Mouse (Mus musculus) macrophage (primary cell): Measurements from ENCODE around the gene Tmem119. TPM values are rescaled to one million over a fixed set of nuclear protein-coding genes. Genes with fewer than 3 reads are reported as not detected.
A peak's percentile ranks its signal among the peaks of the same experiment; 100 is the strongest.
"Not testable (repeated sequence)": the region's sequence is repeated elsewhere in the genome, so short reads cannot be mapped to it uniquely, and the experiment has no call there.

Source experiments
- H3K27ac ChIP-seq: fragments of 350-480 bp; formaldehyde crosslinking; 2 replicates; pipeline ENCODE4 v1.9.0; 2021
- H3K36me3 ChIP-seq: fragments of 350-480 bp; formaldehyde crosslinking; 2 replicates; pipeline ENCODE4 v1.9.0; 2021; ENCODE audit errors: inconsistent target
- H3K4me3 ChIP-seq: fragments of 350-480 bp; formaldehyde crosslinking; 2 replicates; pipeline ENCODE4 v1.9.0; 2021; ENCODE audit errors: inconsistent target
- H3K79me2 ChIP-seq: fragments of 350-480 bp; formaldehyde crosslinking; 2 replicates; pipeline ENCODE4 v1.9.0; 2021; ENCODE audit errors: inconsistent target
- WGBS: methylation state at CpG from one replicate; pipeline ENCODE4 v1.1.7; 2026; ENCODE audit warnings: inconsistent platforms; ENCODE audit not compliant: missing documents; 5-methylcytosine and 5-hydroxymethylcytosine counted together
- polyA plus RNA-seq: library from polyadenylated mRNA; stranded (reverse); fragments of 250-400 nt; gene quantifications from 3 replicates; pipeline ENCODE4 v1.2.4, GENCODE M21; 2018; ENCODE audit warnings: inconsistent platforms

The Tmem119 gene
- polyA plus RNA-seq, 1 experiment from 2014 or later = not detected

GRCm38 (mm10) chr5:113789075-113789788 is 11.1 kb downstream of the Tmem119 start:
- no peak overlapping the region for H3K4me3 ChIP-seq
- H3K27ac ChIP-seq = no peak overlapping the region
- no peaks in the 10 kb centered on the region for H3K36me3 ChIP-seq
- H3K79me2 ChIP-seq = no peaks in the 10 kb centered on the region
- WGBS = 100% methylated on average over 7 of the region's 7 CpGs

DNA sequence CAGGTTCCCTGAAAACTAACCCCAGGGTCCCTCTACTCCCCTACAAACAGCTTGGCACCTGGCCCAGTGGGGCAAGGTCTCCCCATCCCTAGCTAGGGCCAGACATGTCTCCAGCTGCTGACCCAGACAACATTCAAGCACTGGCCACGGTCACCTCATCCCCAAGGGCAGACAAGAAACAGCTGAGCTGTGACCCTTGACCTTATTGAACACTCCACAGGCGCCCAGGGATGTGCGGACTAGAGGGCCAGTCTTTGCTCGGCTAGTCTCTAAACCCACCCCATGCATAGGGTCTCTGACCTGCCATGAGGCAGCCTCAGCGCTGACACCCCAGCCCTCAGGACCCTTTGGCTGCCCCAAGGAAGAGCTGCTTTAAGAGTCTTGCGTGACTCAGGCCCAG is 11.7 kb downstream of the Tmem119 start:
- Histone ChIP-seq H3K79me2 (no peaks in the 10 kb centered on the region), H3K4me3 (no peak overlapping the region)
- 93% methylated on average over 6 of the region's 6 CpGs for WGBS

GRCm38 (mm10) chr5:113786985-113787384 is 13.3 kb downstream of the Tmem119 start:
- no peaks in the 10 kb centered on the region for H3K79me2 ChIP-seq
- WGBS = 6% methylated on average over 5 of the region's 5 CpGs
- H3K4me3 ChIP-seq = no peak overlapping the region
- H3K36me3 ChIP-seq = no peaks in the 10 kb centered on the region
- H3K27ac ChIP-seq = no peak overlapping the region

More for the DNA sequence above, 11.7 kb downstream of the Tmem119 start:
- no peaks in the 10 kb centered on the region for H3K36me3 ChIP-seq
- no peak overlapping the region for H3K27ac ChIP-seq

GRCm38 (mm10) chr5:113784104-113784503 is 16.2 kb downstream of the Tmem119 start:
- not testable (repeated sequence) for H3K36me3 ChIP-seq, H3K4me3 ChIP-seq, H3K79me2 ChIP-seq, H3K27ac ChIP-seq
- WGBS = 67% methylated on average over 3 of the region's 3 CpGs

DNA sequence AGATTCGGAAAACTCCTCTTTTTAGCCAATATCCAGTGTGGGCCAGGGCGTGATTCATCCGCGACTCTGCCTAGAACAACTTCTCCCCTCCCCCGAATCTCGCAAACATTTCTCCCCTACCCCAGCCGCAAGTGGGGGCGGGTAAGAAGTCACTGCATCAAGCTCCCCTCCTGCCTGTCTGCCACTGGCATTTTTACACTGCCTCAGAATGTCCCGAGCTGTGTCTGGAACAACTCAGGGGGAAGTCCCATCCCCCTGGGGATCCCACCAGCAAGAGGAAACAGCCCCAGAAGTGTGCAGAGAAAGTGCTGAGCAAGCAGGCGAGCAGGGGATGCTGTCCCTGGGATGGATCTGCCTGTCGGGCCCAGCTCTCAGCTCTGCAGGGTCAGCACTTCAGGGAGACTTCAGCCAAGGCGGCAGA is 16.7 kb downstream of the Tmem119 start:
- no peak overlapping the region for H3K4me3 ChIP-seq
- WGBS = 42% methylated on average over 12 of the region's 12 CpGs
- no peaks in the 10 kb centered on the region for H3K36me3 ChIP-seq
- H3K27ac ChIP-seq = no peak overlapping the region
- H3K79me2 ChIP-seq = no peaks in the 10 kb centered on the region

GRCm38 (mm10) chr5:113782624-113783023 is 17.7 kb downstream of the Tmem119 start:
- H3K36me3 ChIP-seq = no peaks in the 10 kb centered on the region
- no peaks in the 10 kb centered on the region for H3K79me2 ChIP-seq
- WGBS = 96% methylated on average over 7 of the region's 7 CpGs
- H3K4me3 ChIP-seq = no peak overlapping the region
- no peak overlapping the region for H3K27ac ChIP-seq

DNA sequence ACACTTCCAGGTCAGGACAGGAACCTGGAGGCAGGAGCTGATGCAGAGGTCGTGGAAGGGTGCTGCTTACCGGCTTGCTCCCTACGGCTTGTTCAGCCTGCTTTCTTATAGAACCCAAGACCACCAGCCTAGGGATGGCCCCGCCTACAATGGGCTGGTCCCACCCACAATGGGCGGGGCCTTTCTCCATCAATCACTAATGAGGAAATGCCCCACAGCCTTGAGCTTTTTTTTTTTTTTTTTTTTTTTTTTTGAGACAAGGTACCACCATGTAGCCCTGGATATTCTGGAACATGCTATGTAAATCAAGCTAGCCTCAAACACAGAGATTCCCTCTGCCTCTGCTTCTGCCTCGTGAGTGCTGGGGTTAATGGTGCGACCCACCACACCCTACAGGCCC is 18.4 kb downstream of the Tmem119 start:
- Histone ChIP-seq H3K4me3 (no peak overlapping the region), H3K36me3 (no peaks in the 10 kb centered on the region), H3K79me2 (no peaks in the 10 kb centered on the region), H3K27ac (no peak overlapping the region)
- WGBS = 81% methylated on average over 7 of the region's 7 CpGs

GRCm38 (mm10) chr5:113781254-113781653 is 19.1 kb downstream of the Tmem119 start:
- no peaks in the 10 kb centered on the region for H3K36me3 ChIP-seq
- WGBS = 93% methylated on average over 7 of the region's 7 CpGs
- H3K79me2 ChIP-seq = no peaks in the 10 kb centered on the region
- no peak overlapping the region for H3K27ac ChIP-seq
- H3K4me3 ChIP-seq = no peak overlapping the region

DNA sequence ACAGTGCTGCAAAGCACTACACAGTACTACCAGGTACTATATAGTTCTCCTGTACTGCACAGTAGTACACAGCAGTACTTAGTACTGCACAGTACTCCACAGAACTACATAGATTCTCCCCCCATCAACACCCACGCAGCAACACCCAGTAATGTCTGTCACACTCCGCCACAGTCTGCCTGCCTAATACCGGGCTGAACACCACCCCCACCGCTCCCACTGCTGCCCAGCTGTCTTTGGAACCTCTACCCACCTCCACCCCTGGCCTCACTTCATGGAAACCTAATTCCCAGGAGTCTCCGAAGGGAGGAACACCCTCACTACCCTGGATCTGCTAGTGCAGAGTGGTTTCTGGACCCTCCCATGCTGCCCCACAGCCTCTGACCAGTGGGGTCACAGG is 19.6 kb downstream of the Tmem119 start:
- H3K79me2 ChIP-seq = no peaks in the 10 kb centered on the region
- no peak overlapping the region for H3K4me3 ChIP-seq
- H3K36me3 ChIP-seq = peaks cover 2% of the 10 kb centered on the region; the same call in 1 of the 2 replicates
- WGBS = 95% methylated on average over 5 of the region's 5 CpGs
- H3K27ac ChIP-seq = no peak overlapping the region

DNA sequence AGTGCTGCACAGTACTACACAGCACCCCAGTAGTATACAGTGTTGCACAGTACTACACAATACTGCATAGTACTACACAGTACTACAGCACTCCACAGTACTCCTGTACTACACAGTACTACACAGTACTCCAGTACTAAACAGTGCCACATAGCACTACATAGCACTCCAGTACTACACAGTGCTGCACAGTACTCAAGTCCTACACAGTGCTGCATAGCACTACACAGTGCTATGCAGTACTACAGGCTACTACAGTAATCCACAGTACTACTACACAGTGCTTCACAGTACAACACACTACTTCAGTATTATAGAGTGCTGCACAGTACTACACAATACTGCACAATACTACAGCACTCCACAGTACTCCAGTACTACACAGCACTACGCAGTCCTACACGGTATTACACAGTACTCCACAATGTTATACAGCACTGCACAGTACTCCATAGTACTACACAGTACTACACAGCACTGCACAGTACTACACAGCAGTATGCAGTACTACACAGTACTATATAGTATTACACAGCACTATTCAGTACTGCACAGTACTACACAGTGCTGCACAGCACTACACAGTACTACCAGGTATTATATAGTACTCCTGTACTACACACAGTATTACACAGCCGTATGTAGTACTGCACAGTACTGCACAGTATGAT is 20.1 kb downstream of the Tmem119 start:
- peaks cover 7% of the 10 kb centered on the region; the same call in 1 of the 2 replicates for H3K36me3 ChIP-seq

DNA sequence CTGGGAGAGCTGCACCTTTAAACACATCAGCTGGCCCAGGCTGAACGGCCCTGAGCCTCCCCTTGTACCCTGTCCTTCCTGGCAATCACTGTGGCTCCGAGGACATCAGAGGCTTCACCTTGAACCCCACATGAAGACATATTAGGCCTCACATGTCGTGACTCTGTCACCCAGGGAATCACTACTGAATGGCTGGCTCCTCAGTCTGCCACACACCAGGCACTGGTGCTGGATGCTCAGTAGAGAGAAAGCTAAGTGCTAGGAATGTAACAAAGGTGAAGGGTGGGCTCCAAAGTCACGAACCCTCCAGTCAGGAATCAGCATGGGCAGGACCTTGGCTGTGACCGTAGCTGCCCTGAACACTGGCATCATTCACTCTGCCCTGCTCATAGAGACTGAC is 20.7 kb downstream of the Tmem119 start:
- WGBS = 93% methylated on average over 5 of the region's 5 CpGs
- H3K79me2 ChIP-seq = no peaks in the 10 kb centered on the region; the same call in 1 of the 2 replicates
- no peak overlapping the region for H3K4me3 ChIP-seq
- H3K36me3 ChIP-seq = peaks cover 14% of the 10 kb centered on the region; the same call in 1 of the 2 replicates
- no peak overlapping the region for H3K27ac ChIP-seq

More for the DNA sequence above, 20.1 kb downstream of the Tmem119 start:
- WGBS = 93% methylated on average over 3 of the region's 3 CpGs
- H3K4me3 ChIP-seq = no peak overlapping the region
- no peaks in the 10 kb centered on the region for H3K79me2 ChIP-seq
- no peak overlapping the region for H3K27ac ChIP-seq

DNA sequence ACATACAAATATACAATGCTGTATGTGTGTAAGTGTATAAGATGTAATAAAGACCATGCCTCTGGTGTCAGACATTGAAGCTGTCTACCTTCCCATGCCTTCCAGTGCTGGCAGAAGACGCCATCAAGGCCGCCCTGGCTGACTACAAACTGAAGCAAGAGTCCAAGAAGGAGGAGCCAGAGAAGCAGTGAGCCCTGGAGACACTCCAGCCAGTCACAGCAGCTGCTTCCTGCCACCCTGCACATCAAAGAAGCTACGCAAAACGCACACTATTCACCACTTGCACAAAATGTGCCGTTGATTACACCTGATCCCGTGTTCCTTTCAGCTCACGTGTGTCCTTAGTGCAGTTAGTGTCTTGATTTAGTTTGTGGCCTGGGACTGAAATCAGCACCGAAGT is 22.6 kb downstream of the Tmem119 start:
- 81% methylated on average over 7 of the region's 8 CpGs for WGBS
- peaks cover 15% of the 10 kb centered on the region; the same call in 1 of the 2 replicates for H3K36me3 ChIP-seq
- not testable (repeated sequence) for H3K27ac ChIP-seq, H3K4me3 ChIP-seq, H3K79me2 ChIP-seq

DNA sequence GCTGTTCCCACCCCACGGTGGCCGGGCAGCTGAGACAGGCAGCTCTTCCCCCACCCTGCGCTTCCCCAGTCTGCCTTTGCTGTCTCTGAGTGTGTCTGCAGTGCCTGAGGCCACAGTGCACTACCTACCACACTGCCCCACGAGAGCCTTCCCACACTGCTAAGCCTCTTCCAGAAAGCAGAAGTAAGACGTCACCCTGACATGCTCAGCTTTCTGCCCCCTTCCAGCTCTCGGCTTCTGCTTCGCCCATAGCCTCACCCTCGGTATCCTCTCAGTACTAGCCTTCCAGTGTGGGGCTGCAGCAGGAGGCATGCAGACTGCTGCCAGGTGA is 23.5 kb downstream of the Tmem119 start:
- H3K36me3 ChIP-seq = peaks cover 15% of the 10 kb centered on the region; the same call in 1 of the 2 replicates
- H3K27ac ChIP-seq = peak overlapping the region; percentile 90
- H3K4me3 ChIP-seq = no peak overlapping the region
- 2% methylated on average over 8 of the region's 8 CpGs for WGBS
- peaks cover 5% of the 10 kb centered on the region for H3K79me2 ChIP-seq

GRCm38 (mm10) chr5:113776128-113776895 is 24.0 kb downstream of the Tmem119 start:
- WGBS = 4% methylated on average over 15 of the region's 15 CpGs
- Histone ChIP-seq H3K36me3 (peaks cover 15% of the 10 kb centered on the region; the same call in 1 of the 2 replicates), H3K27ac (peak overlapping the region; percentile 90), H3K79me2 (peaks cover 5% of the 10 kb centered on the region), H3K4me3 (no peak overlapping the region)

DNA sequence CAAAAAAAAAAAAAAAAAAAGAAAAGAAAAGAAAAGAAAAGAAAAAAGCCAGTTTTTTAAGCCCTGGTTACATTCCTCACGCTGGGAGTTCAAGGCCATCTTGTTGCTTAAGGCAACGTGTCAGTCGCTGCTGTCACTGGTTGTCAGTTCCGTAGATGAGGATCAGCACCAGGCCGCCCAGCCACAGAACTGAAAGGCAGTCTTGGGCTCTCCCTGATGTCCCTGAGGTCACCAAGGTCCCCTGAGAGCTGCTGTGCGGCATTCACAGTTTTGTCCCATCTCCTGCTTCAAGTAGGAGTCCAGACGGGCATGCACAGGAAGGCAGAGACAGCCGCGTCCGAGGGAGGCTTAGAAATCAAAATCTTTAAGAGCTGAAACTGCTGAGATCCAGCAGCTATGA is 24.7 kb downstream of the Tmem119 start:
- H3K27ac ChIP-seq = peak overlapping the region; percentile 90
- 78% methylated on average over 10 of the region's 10 CpGs for WGBS
- H3K79me2 ChIP-seq = peaks cover 11% of the 10 kb centered on the region
- no peak overlapping the region for H3K4me3 ChIP-seq
- H3K36me3 ChIP-seq = peaks cover 15% of the 10 kb centered on the region; the same call in 1 of the 2 replicates
